Mouse (Mus musculus): ENCODE measurements around the gene Unc119. TPM values are rescaled to one million over a fixed set of nuclear protein-coding genes. Genes with fewer than 3 reads are reported as not detected.
A peak's percentile ranks its signal among the peaks of the same experiment; 100 is the strongest.

Unc119 gene
- polyA plus RNA-seq, 1 experiment from 2014 or later, result 70.2 TPM

- H3K9me3 ChIP-seq (replicated peaks), result no peaks in the 10 kb centered on the region
- H3K4me3 ChIP-seq, result peak overlapping the region; percentile 23
- no peak overlapping the region for H3K27ac ChIP-seq
- H3K4me2 ChIP-seq, result peak overlapping the region; percentile 48
- no peaks in the 10 kb centered on the region for H3K27me3 ChIP-seq
- H3K36me3 ChIP-seq (ENCODE audit: poor library complexity, severe bottlenecking), result no peaks in the 10 kb centered on the region
- ATAC-seq, result peak; percentile 63
- no peak overlapping the region for H3K9ac ChIP-seq
- H3K4me1 ChIP-seq, result 0 out of 2 replicates have a peak, but pooled peaks cover 4% of the 10 kb centered on the region
- WGBS, result 14% methylated on average over 13 of the region's 13 CpGs
Observed at GRCm38 (mm10) chr11:78360125-78360788, 17.0 kb downstream of the Unc119 start.

GRCm38 (mm10) chr11:78360789-78361131, 17.5 kb downstream of the Unc119 start:
- 0 out of 2 replicates have a peak, but pooled peaks cover 4% of the 10 kb centered on the region for H3K4me1 ChIP-seq
- H3K27ac ChIP-seq, result no peak overlapping the region
- peak; percentile 24; the same call in 1 of the 2 replicates for ATAC-seq
- H3K9me3 ChIP-seq (replicated peaks), result no peaks in the 10 kb centered on the region
- H3K27me3 ChIP-seq, result no peaks in the 10 kb centered on the region
- 73% methylated on average over 2 of the region's 2 CpGs for WGBS
- H3K9ac ChIP-seq, result no peak overlapping the region
- H3K4me2 ChIP-seq, result 0 out of 2 replicates have a peak overlapping the region, but pooled peaks have one; percentile 48
- H3K4me3 ChIP-seq, result no peak overlapping the region
- no peaks in the 10 kb centered on the region for H3K36me3 ChIP-seq (ENCODE audit: poor library complexity, severe bottlenecking)

- H3K9ac ChIP-seq, result no peak overlapping the region
- 84% methylated on average over 13 of the region's 13 CpGs for WGBS
- no peaks in the 10 kb centered on the region for H3K36me3 ChIP-seq (ENCODE audit: poor library complexity, severe bottlenecking)
- no peaks in the 10 kb centered on the region for H3K27me3 ChIP-seq
- H3K9me3 ChIP-seq (replicated peaks), result no peaks in the 10 kb centered on the region
- H3K4me3 ChIP-seq, result no peak overlapping the region
- H3K27ac ChIP-seq, result no peak overlapping the region
- H3K4me2 ChIP-seq, result no peak overlapping the region
- no peak for ATAC-seq
- 0 out of 2 replicates have a peak, but pooled peaks cover 4% of the 10 kb centered on the region for H3K4me1 ChIP-seq
Observed at GRCm38 (mm10) chr11:78363309-78364007, 20.2 kb downstream of the Unc119 start.

- Histone ChIP-seq H3K27me3 (no peaks in the 10 kb centered on the region), H3K9me3 (replicated peaks) (no peaks in the 10 kb centered on the region), H3K9ac (no peak overlapping the region), H3K36me3 (ENCODE audit: poor library complexity, severe bottlenecking) (no peaks in the 10 kb centered on the region), H3K4me1 (0 out of 2 replicates have a peak, but pooled peaks cover 4% of the 10 kb centered on the region), H3K4me3 (no peak overlapping the region), H3K27ac (no peak overlapping the region), H3K4me2 (no peak overlapping the region)
- ATAC-seq, result no peak
- WGBS, result 59% methylated on average over 8 of the region's 8 CpGs
Observed at GRCm38 (mm10) chr11:78364103-78364502, 20.8 kb downstream of the Unc119 start.

- Histone ChIP-seq H3K9ac (no peak overlapping the region), H3K27ac (no peak overlapping the region), H3K9me3 (replicated peaks) (no peaks in the 10 kb centered on the region), H3K4me2 (no peak overlapping the region), H3K4me3 (no peak overlapping the region), H3K27me3 (no peaks in the 10 kb centered on the region), H3K4me1 (no peaks in the 10 kb centered on the region), H3K36me3 (ENCODE audit: poor library complexity, severe bottlenecking) (no peaks in the 10 kb centered on the region)
- no peak for ATAC-seq
- 91% methylated on average over 15 of the region's 15 CpGs for WGBS
Observed at GRCm38 (mm10) chr11:78367456-78368225, 24.4 kb downstream of the Unc119 start.

- H3K9ac ChIP-seq, result no peak overlapping the region
- H3K27ac ChIP-seq, result no peak overlapping the region
- no peak overlapping the region for H3K4me3 ChIP-seq
- ATAC-seq, result no peak
- H3K27me3 ChIP-seq, result no peaks in the 10 kb centered on the region
- 65% methylated on average over 1 of the region's 1 CpGs for WGBS
- no peaks in the 10 kb centered on the region for H3K9me3 ChIP-seq (replicated peaks)
- H3K4me1 ChIP-seq, result no peaks in the 10 kb centered on the region
- H3K4me2 ChIP-seq, result no peak overlapping the region
- H3K36me3 ChIP-seq (ENCODE audit: poor library complexity, severe bottlenecking), result no peaks in the 10 kb centered on the region
Observed at GRCm38 (mm10) chr11:78370389-78370788, 27.1 kb downstream of the Unc119 start.

- no peaks in the 10 kb centered on the region for H3K27me3 ChIP-seq
- H3K4me3 ChIP-seq, result no peak overlapping the region
- H3K27ac ChIP-seq, result no peak overlapping the region
- no peak overlapping the region for H3K9ac ChIP-seq
- no peaks in the 10 kb centered on the region for H3K4me1 ChIP-seq
- no peaks in the 10 kb centered on the region for H3K36me3 ChIP-seq (ENCODE audit: poor library complexity, severe bottlenecking)
- WGBS, result 88% methylated on average over 11 of the region's 11 CpGs
- ATAC-seq, result no peak
- H3K4me2 ChIP-seq, result no peak overlapping the region
- H3K9me3 ChIP-seq (replicated peaks), result no peaks in the 10 kb centered on the region
Observed at GRCm38 (mm10) chr11:78371711-78372110, 28.4 kb downstream of the Unc119 start.

- no peak overlapping the region for H3K4me2 ChIP-seq
- no peaks in the 10 kb centered on the region for H3K4me1 ChIP-seq
- no peaks in the 10 kb centered on the region for H3K9me3 ChIP-seq (replicated peaks)
- H3K4me3 ChIP-seq, result no peak overlapping the region
- H3K9ac ChIP-seq, result no peak overlapping the region
- ATAC-seq, result no peak
- 95% methylated on average over 3 of the region's 3 CpGs for WGBS
- H3K36me3 ChIP-seq (ENCODE audit: poor library complexity, severe bottlenecking), result no peaks in the 10 kb centered on the region
- no peak overlapping the region for H3K27ac ChIP-seq
- H3K27me3 ChIP-seq, result 0 out of 2 replicates have a peak, but pooled peaks cover 2% of the 10 kb centered on the region
Observed at GRCm38 (mm10) chr11:78372166-78372565, 28.9 kb downstream of the Unc119 start.

- 0 out of 2 replicates have a peak, but pooled peaks cover 2% of the 10 kb centered on the region for H3K27me3 ChIP-seq
- WGBS, result 60% methylated on average over 7 of the region's 7 CpGs
- H3K36me3 ChIP-seq (ENCODE audit: poor library complexity, severe bottlenecking), result no peaks in the 10 kb centered on the region
- no peak for ATAC-seq
- H3K9me3 ChIP-seq (replicated peaks), result no peaks in the 10 kb centered on the region
- no peak overlapping the region for H3K4me2 ChIP-seq
- no peaks in the 10 kb centered on the region for H3K4me1 ChIP-seq
- H3K4me3 ChIP-seq, result no peak overlapping the region
- no peak overlapping the region for H3K27ac ChIP-seq
- H3K9ac ChIP-seq, result no peak overlapping the region
Observed at GRCm38 (mm10) chr11:78372610-78373009, 29.3 kb downstream of the Unc119 start.

GRCm38 (mm10) chr11:78374147-78374546, 30.9 kb downstream of the Unc119 start:
- H3K27ac ChIP-seq, result no peak overlapping the region
- H3K4me3 ChIP-seq, result no peak overlapping the region
- H3K9me3 ChIP-seq (replicated peaks), result no peaks in the 10 kb centered on the region
- WGBS, result 93% methylated on average over 8 of the region's 8 CpGs
- H3K4me2 ChIP-seq, result no peak overlapping the region
- no peak for ATAC-seq
- H3K4me1 ChIP-seq, result no peaks in the 10 kb centered on the region
- H3K9ac ChIP-seq, result no peak overlapping the region
- peaks cover 6% of the 10 kb centered on the region; the same call in 1 of the 2 replicates for H3K27me3 ChIP-seq
- H3K36me3 ChIP-seq (ENCODE audit: poor library complexity, severe bottlenecking), result no peaks in the 10 kb centered on the region

- no peaks in the 10 kb centered on the region for H3K4me1 ChIP-seq
- H3K36me3 ChIP-seq (ENCODE audit: poor library complexity, severe bottlenecking), result no peaks in the 10 kb centered on the region
- no peak overlapping the region for H3K9ac ChIP-seq
- H3K27ac ChIP-seq, result no peak overlapping the region
- WGBS, result 42% methylated on average over 10 of the region's 12 CpGs
- H3K27me3 ChIP-seq, result peaks cover 6% of the 10 kb centered on the region; the same call in 1 of the 2 replicates
- H3K9me3 ChIP-seq (replicated peaks), result no peaks in the 10 kb centered on the region
- H3K4me2 ChIP-seq, result no peak overlapping the region
- ATAC-seq, result no peak
- H3K4me3 ChIP-seq, result no peak overlapping the region
Observed at GRCm38 (mm10) chr11:78377549-78378159, 34.4 kb downstream of the Unc119 start.
